Mouse (Mus musculus): Measurements from ENCODE around the gene Gm14819.
"Not testable (repeated sequence)": the region's sequence is repeated elsewhere in the genome, so short reads cannot be mapped to it uniquely, and the experiment has no call there.

Gene Gm14819

DNA sequence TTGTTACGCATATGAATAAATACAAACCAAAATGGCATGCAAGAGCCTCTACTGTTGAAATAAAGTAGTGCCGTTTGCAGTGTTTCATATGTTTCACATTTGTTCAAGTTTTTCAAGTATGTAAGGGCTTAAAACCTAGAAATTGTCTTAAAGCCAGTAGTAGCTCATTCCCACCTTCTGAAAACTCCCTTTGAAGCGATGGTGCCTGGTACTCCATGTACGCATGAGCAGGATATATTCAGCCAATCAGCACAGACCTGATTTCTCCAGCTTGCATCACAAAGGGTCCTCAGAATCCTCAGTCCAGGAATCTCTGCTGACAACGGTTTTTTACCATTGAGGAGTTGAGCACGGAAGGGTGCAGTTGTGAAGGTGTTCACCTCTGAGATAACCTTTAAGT, at the start of gene Gm14819:
TSS of gene Gm14819 (plus strand) at position 301 of the 400 bp plus-strand sequence.
- H3K4me1 ChIP-seq (replicated peaks; ENCODE audit: low read depth, low read length); H3K4me3 ChIP-seq (replicated peaks; ENCODE audit: low read length); H3K9me3 ChIP-seq (ENCODE audit: low read length); H3K27me3 ChIP-seq (ENCODE audit: insufficient read depth, low read length); H3K36me3 ChIP-seq (ENCODE audit: insufficient read depth, low read length): not testable (repeated sequence)
